Mouse (Mus musculus) spleen, adult 2 months (tissue): ENCODE data around the gene Pecam1. TPM values are rescaled to one million over a fixed set of nuclear protein-coding genes. Genes with fewer than 3 reads are reported as not detected.

Source experiments
- DNase-seq, 2 experiments: peaks; one replicate each; pipeline versions ENCODE4 v3.0.0 to v3.0.0-alpha.2; 2012 to 2021; ENCODE audit warnings: low spot score in 2 of 2, low read depth in 1 of 2
- H3K27ac ChIP-seq: fragments of 200-500 bp; 2 replicates; pipeline ENCODE4 v1.5.1; 2012; ENCODE audit warnings: low read length, inconsistent platforms; ENCODE audit not compliant: insufficient read depth
- H3K27me3 ChIP-seq: fragments of 200-500 bp; 2 replicates; pipeline ENCODE4 v1.6.1; 2012; ENCODE audit warnings: mild to moderate bottlenecking, moderate library complexity, low read length, inconsistent platforms; ENCODE audit not compliant: control insufficient read depth, insufficient read depth
- H3K36me3 ChIP-seq: fragments of 200-500 bp; 2 replicates; pipeline ENCODE4 v1.6.1; 2012; ENCODE audit warnings: mild to moderate bottlenecking, low read length, inconsistent platforms; ENCODE audit not compliant: control insufficient read depth, insufficient read depth
- H3K4me1 ChIP-seq: fragments of 200-500 bp; 2 replicates; pipeline ENCODE4 v1.6.1; 2011; ENCODE audit warnings: inconsistent platforms; ENCODE audit not compliant: control insufficient read depth, insufficient read depth, insufficient read length
- H3K4me3 ChIP-seq: fragments of 200-500 bp; 2 replicates; pipeline ENCODE4 v1.5.1; 2011; ENCODE audit warnings: mild to moderate bottlenecking, inconsistent platforms; ENCODE audit not compliant: insufficient read depth, insufficient read length; ENCODE audit errors: extremely low read depth
- CTCF ChIP-seq: fragments of 200-500 bp; IDR thresholded peaks from 2 replicates; pipeline ENCODE4 v1.5.1; 2011; ENCODE audit warnings: mild to moderate bottlenecking, inconsistent platforms; ENCODE audit not compliant: insufficient read depth, insufficient read length, insufficient replicate concordance; ENCODE audit errors: extremely low read depth
- POLR2A ChIP-seq: fragments of 200-500 bp; IDR thresholded peaks from 2 replicates; pipeline ENCODE4 v1.6.1; 2011; ENCODE audit warnings: low read depth, low read length, inconsistent platforms
- WGBS: fragments of 180-500 bp; shearing (Covaris S2); methylation state at CpG from one replicate; pipeline ENCODE4 v1.1.7; 2018; 5-methylcytosine and 5-hydroxymethylcytosine counted together
- polyA plus RNA-seq: library from polyadenylated mRNA; depleted of rRNA; stranded (reverse); fragments of >200 nt; gene quantifications from 2 replicates; pipeline ENCODE4 v1.2.3, GENCODE M21; 2012

Pecam1 gene
- polyA plus RNA-seq, 1 experiment: 43.5 TPM

DNA sequence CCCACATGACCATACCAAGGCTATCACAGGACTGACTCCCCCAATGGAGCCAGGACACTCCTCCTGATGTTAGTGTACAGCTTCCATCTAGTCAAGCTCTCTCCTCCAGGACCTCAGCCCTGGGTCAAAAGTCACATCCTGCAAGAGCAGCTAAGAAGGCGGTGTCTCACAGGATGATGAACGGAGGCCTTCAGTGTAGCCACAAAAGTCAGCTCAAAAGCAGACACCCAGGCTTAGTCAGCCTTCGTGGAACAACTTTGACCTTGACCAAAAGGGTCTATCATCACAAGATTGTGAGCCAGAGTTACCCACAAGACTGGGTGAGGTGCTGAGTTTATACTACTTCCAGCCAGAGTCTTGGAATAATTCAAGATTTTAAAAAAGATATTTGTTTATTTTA is 42.6 kb downstream of the Pecam1 start:
- peaks cover 34% of the 10 kb centered on the region for H3K36me3 ChIP-seq
- H3K27ac ChIP-seq: no peak overlapping the region
- no peaks in the 10 kb centered on the region for H3K27me3 ChIP-seq
- 79% methylated on average over 3 of the region's 3 CpGs for WGBS
- TF ChIP-seq CTCF (no peak), POLR2A (no peak)
- no peaks in the 10 kb centered on the region for H3K4me1 ChIP-seq
- no peak for DNase-seq
- H3K4me3 ChIP-seq: no peak overlapping the region

DNA sequence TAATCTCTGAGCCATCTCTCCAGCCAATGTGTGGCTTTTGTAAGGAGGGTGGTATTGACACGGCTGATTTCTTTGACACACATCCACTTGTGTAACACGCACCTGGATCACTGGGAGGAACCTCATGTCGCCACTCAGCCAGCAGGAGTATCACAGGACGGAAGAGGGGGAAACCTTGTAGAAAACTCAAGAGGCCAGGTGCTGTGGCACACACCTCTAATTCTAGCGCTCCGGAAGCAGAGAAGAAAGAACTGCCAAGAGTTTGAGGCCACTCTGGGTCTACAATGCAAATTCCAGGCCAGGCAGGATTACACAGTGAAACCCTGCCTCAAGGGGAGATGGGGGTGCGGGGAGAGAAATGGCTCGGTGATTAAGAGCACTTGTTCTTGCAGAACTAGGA is 43.3 kb downstream of the Pecam1 start:
- Histone ChIP-seq H3K4me1 (peaks cover 2% of the 10 kb centered on the region; the same call in 1 of the 2 replicates), H3K36me3 (peaks cover 36% of the 10 kb centered on the region), H3K4me3 (no peak overlapping the region), H3K27ac (no peak overlapping the region), H3K27me3 (no peaks in the 10 kb centered on the region)
- no peak for TF ChIP-seq POLR2A
- TF ChIP-seq CTCF: no peak
- no peak for DNase-seq
- WGBS: 89% methylated on average over 8 of the region's 8 CpGs

DNA sequence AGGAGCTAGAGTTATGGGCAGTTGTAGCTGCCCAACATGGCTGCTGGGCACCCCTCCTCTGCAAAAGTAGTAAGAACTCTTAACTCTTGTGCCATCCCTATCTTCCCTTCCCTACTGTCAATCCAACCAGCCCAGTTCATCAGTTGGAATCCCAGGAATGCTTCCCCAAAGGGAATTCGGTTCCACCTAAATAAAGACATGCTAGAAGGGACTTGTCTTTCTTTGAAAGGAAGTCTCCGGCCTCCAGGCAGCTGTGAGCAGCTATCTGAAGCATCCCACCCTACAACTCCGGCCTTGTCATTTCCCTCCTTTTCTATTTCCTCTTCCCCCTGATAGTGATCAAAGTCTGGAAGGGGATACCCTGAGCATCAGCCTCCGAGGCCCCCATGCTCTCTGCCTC is 44.2 kb downstream of the Pecam1 start:
- TF ChIP-seq POLR2A (no peak), CTCF (no peak)

DNA sequence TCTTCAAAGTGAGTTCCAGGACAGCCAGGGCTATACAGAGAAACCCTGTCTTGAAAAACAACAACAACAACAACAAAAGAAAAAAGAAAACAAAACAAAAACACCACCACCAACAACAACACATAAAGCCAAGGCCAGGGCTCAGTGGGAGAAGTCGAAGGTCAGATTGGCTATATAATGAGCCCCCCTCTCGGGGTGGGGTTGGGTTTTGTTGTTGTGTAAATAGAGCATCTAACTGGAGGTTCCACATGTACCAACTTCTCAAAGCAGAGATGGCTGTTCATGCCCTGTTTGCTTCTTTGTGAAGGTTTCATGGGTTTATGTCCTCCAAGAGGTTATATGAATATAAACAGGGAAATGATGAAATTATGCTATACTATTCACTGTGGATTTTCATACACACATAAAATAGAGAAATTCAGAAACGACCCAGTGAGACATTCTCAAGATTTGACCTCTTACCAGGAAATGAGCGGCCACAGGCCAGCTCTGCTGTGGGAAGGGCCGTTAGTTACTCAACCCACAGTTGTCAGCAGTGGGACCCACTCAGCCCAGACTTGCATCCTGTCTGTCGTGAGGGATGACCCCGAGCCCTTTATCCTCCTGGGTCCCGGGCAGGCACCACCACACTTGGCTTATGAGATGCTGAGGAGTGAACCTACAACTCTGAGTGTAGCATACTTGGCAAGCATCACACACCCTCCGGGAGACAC is 45.9 kb downstream of the Pecam1 start:
- Histone ChIP-seq H3K27me3 (no peaks in the 10 kb centered on the region), H3K4me1 (peaks cover 2% of the 10 kb centered on the region; the same call in 1 of the 2 replicates), H3K27ac (no peak overlapping the region), H3K36me3 (peaks cover 24% of the 10 kb centered on the region), H3K4me3 (no peak overlapping the region)
- TF ChIP-seq CTCF: no peak
- no peak for TF ChIP-seq POLR2A
- 41% methylated on average over 9 of the region's 9 CpGs for WGBS
- DNase-seq: no peak

More for the DNA sequence above, 44.2 kb downstream of the Pecam1 start:
- no peak for DNase-seq
- H3K4me3 ChIP-seq: no peak overlapping the region
- H3K4me1 ChIP-seq: peaks cover 2% of the 10 kb centered on the region; the same call in 1 of the 2 replicates
- no peaks in the 10 kb centered on the region for H3K27me3 ChIP-seq
- 63% methylated on average over 4 of the region's 4 CpGs for WGBS
- no peak overlapping the region for H3K27ac ChIP-seq
- peaks cover 34% of the 10 kb centered on the region for H3K36me3 ChIP-seq

DNA sequence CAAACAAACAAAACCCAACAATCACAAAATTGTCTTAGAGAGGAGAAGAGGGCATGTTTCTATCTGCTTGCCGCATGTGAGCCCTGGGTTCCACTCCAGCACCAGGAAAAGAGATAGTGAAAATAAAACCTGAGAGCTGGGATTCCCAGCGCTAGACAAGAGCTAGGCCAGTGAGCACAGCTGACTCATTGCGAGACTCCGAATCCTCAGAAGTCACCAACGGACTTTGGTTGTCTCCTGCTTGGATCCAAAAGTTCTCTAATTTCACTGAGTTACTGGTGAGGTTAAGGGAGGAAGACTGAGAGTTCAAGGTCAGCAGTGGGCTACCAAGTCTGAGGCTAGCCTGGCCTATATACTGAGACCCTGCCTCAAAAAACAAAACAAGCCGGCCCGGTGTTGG is 46.5 kb downstream of the Pecam1 start:
- peaks cover 29% of the 10 kb centered on the region for H3K36me3 ChIP-seq
- no peaks in the 10 kb centered on the region for H3K27me3 ChIP-seq
- peaks cover 2% of the 10 kb centered on the region; the same call in 1 of the 2 replicates for H3K4me1 ChIP-seq
- DNase-seq: no peak
- TF ChIP-seq CTCF (no peak), POLR2A (no peak)
- 88% methylated on average over 7 of the region's 7 CpGs for WGBS
- H3K4me3 ChIP-seq: no peak overlapping the region
- no peak overlapping the region for H3K27ac ChIP-seq

DNA sequence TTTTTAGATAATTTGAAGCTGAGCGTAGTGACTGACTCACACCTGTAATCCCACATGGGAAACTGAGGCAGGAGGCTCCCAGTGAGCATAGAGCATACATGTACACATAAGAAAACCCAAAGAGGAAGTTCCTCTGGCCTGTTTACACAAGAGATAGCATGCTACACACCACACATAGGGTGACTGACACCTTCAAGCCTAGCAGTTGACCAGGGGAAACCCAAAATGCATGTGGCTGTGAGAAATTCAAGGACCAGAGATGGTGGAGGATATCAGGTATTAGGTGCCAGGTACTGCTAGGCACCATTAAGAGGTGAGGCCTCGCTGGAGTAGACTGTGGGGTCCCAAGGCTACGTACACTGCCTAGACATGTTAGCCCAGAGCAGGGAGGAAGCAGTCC is 47.8 kb downstream of the Pecam1 start:
- Histone ChIP-seq H3K4me1 (peaks cover 2% of the 10 kb centered on the region; the same call in 1 of the 2 replicates), H3K27ac (no peak overlapping the region), H3K27me3 (no peaks in the 10 kb centered on the region), H3K4me3 (no peak overlapping the region), H3K36me3 (peaks cover 39% of the 10 kb centered on the region)
- DNase-seq: no peak
- 91% methylated on average over 3 of the region's 3 CpGs for WGBS
- TF ChIP-seq POLR2A (no peak), CTCF (no peak)

DNA sequence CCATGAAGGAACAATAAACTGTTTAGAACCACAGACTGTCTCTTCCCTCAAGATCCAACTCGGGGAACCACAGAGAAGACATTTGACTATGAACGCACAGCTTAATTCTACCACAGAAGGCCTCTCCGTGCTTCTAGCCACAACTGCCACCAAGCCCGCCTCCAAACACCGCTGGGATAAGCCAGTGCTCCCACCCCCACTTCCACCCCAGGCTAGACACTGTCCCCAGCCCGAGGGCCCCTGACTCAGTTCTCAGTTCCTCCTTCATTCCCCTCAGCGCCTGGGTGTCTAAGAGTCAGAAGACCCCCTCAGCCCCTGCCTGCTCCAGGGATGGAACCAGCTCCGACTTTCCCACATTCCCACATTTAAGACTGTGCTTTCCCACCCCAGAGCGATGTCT is 48.8 kb downstream of the Pecam1 start:
- Histone ChIP-seq H3K27ac (no peak overlapping the region), H3K4me3 (no peak overlapping the region), H3K36me3 (peaks cover 38% of the 10 kb centered on the region), H3K27me3 (no peaks in the 10 kb centered on the region), H3K4me1 (peaks cover 2% of the 10 kb centered on the region; the same call in 1 of the 2 replicates)
- TF ChIP-seq POLR2A (no peak), CTCF (no peak)
- 51% methylated on average over 9 of the region's 9 CpGs for WGBS
- DNase-seq: no peak
